1 mouse cellular context compared by ENCODE assay signal in the genomic region with DNA sequence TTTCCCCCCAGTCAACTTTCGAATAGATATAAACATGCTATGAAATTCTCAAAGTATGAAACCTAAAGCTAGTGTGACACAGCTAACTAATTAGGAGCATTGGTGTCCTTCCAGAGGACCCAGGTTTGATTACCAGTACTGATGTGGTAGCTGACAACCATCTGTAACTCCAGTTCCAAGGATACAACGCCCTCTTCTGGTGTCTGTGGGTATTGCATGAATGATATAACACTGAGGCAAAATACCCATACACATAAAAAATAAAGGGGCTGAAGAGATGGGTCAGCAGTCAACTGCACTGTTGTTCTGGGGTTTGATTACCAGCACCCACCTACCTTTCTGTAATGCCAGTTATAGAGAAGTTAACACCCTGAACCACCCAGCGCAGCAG.
A peak's percentile ranks its signal among the peaks of the same experiment; 100 is the strongest.
TF ChIP-seq lines count a peak whose summit lies in the region.

No protein-coding gene starts in this region.

TF ChIP-seq in MEL, 35 proteins besides CTCF, POLR2A, EP300 and RAD21:
- TF ChIP-seq CHD1 (IDR thresholded peaks at IDR 0.05; ENCODE audit: low read depth, low read length), result peak; percentile 30; the same call in 1 of the 2 replicates
- TF ChIP-seq SMC3 (IDR thresholded peaks at IDR 0.05; ENCODE audit: low read depth, low read length), result peak; percentile 59
- TF ChIP-seq ZKSCAN1 (IDR thresholded peaks at IDR 0.05; ENCODE audit: low read depth, low read length), result no peak
- peak; percentile 60 for TF ChIP-seq ZC3H11A (IDR thresholded peaks at IDR 0.05; ENCODE audit: low read depth, low read length)
